Mouse (Mus musculus): ENCODE data around the gene Cops7a. TPM values are rescaled to one million over a fixed set of nuclear protein-coding genes. Genes with fewer than 3 reads are reported as not detected.
A peak's percentile ranks its signal among the peaks of the same experiment; 100 is the strongest.

The Cops7a gene
- polyA plus RNA-seq, 1 experiment from 2014 or later = 179 TPM

DNA sequence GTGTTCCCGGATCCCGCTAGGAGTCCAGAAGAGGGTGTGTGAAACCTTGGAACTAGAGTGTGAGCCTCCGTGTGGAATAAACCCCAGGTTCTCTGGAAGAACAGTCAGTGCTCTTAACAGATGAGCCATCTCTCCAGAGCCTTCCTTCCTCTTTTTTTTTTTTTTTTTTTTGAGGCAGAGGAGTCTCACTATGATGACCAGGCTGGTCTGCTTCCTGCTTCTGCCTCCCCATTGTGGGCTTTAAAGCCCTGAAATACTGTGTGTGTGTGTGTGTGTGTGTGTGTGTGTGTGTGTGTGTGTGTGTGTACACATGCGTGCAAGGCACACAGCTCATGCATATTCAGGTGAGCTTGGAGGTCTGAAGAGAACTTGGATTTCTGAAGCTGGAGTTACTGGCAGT is 43.8 kb downstream of the Cops7a start:
- H3K4me1 ChIP-seq (ENCODE audit: insufficient read depth, low read length) = peaks cover 50% of the 10 kb centered on the region
- H3K9me3 ChIP-seq (ENCODE audit: low read length) = no peaks in the 10 kb centered on the region
- H3K4me3 ChIP-seq (ENCODE audit: low read length) = no peak overlapping the region
- H3K36me3 ChIP-seq (ENCODE audit: insufficient read depth, low read length) = no peaks in the 10 kb centered on the region
- H3K27me3 ChIP-seq (ENCODE audit: insufficient read depth, low read length) = no peaks in the 10 kb centered on the region
- no peak overlapping the region for H3K4me2 ChIP-seq (replicated peaks; ENCODE audit: low read depth, low read length)
- no peak overlapping the region for H3K9ac ChIP-seq (replicated peaks; ENCODE audit: low read length)
- 57% methylated on average over 4 of the region's 4 CpGs for WGBS
- ATAC-seq (ENCODE audit: low FRiP score, low TSS enrichment) = no peak
- H3K27ac ChIP-seq (ENCODE audit: low read length) = peak overlapping the region; percentile 99

- H3K36me3 ChIP-seq (ENCODE audit: insufficient read depth, low read length) = no peaks in the 10 kb centered on the region
- H3K4me1 ChIP-seq (ENCODE audit: insufficient read depth, low read length) = peaks cover 53% of the 10 kb centered on the region
- peak overlapping the region; percentile 72 for H3K9ac ChIP-seq (replicated peaks; ENCODE audit: low read length)
- 25% methylated on average over 9 of the region's 9 CpGs for WGBS
- ATAC-seq (ENCODE audit: low FRiP score, low TSS enrichment) = no peak
- H3K4me2 ChIP-seq (replicated peaks; ENCODE audit: low read depth, low read length) = peak overlapping the region; percentile 99
- H3K27me3 ChIP-seq (ENCODE audit: insufficient read depth, low read length) = no peaks in the 10 kb centered on the region
- H3K27ac ChIP-seq (ENCODE audit: low read length) = peak overlapping the region; percentile 99
- H3K4me3 ChIP-seq (ENCODE audit: low read length) = peak overlapping the region; percentile 41
- no peaks in the 10 kb centered on the region for H3K9me3 ChIP-seq (ENCODE audit: low read length)
These were observed 44.8 kb downstream of the Cops7a start for GRCm38 (mm10) chr6:124920318-124921085.

GRCm38 (mm10) chr6:124919695-124920317 is 45.5 kb downstream of the Cops7a start, which contains the start of gene Ptms:
Gene Ptms (minus strand): TSS chr6:124920103.
- peak; percentile 88 for ATAC-seq (ENCODE audit: low FRiP score, low TSS enrichment)
- H3K27ac ChIP-seq (ENCODE audit: low read length) = peak within 1 kb of the TSS; percentile 99
- H3K27me3 ChIP-seq (ENCODE audit: insufficient read depth, low read length) = no peaks in the 10 kb centered on the region
- H3K9me3 ChIP-seq (ENCODE audit: low read length) = no peaks in the 10 kb centered on the region
- peak within 1 kb of the TSS; percentile 41 for H3K4me3 ChIP-seq (ENCODE audit: low read length)
- 0% methylated on average over 13 of the region's 13 CpGs for WGBS
- peak within 1 kb of the TSS; percentile 99 for H3K4me2 ChIP-seq (replicated peaks; ENCODE audit: low read depth, low read length)
- peaks cover 1% of the 10 kb centered on the region for H3K36me3 ChIP-seq (ENCODE audit: insufficient read depth, low read length)
- peaks cover 53% of the 10 kb centered on the region for H3K4me1 ChIP-seq (ENCODE audit: insufficient read depth, low read length)
- H3K9ac ChIP-seq (replicated peaks; ENCODE audit: low read length) = peak within 1 kb of the TSS; percentile 72

DNA sequence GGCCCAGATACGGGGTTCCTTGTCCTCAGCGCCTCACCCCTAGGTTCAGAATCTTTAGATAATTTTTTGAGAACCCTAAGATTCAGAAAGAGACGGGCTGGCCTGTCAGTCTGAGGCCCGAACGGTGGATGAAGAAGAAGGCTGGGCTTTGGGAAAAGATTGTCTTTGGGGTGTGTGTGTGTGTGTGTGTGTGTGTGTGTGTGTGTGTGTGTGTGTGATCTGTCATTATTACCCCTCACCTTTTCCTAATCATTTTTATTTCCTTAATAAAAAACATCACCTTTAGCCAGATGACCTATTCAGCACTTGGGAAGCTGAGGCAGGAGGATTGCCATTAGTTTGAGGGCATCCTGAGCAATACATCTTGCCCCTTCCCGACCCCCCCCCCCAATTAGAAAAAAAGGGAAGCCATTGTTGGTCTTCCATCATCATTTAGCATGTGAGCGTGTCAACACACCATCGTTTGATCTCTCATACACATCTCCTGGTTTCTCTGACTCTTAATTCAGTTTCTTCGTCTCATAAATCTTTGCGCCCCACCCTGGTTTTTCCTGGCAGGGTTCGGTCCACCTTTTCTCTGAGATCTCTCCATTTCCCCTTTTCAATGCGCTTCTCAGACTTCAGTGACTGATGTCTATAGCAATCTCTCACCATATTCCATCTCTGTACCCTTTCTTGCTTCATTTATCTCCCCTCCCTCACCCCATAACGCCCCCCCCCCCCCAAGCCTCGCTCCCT is 46.3 kb downstream of the Cops7a start:
- H3K4me3 ChIP-seq (ENCODE audit: low read length) = peak overlapping the region; percentile 68
- no peaks in the 10 kb centered on the region for H3K27me3 ChIP-seq (ENCODE audit: insufficient read depth, low read length)
- H3K9ac ChIP-seq (replicated peaks; ENCODE audit: low read length) = peak overlapping the region; percentile 100
- H3K36me3 ChIP-seq (ENCODE audit: insufficient read depth, low read length) = peaks cover 9% of the 10 kb centered on the region
- H3K4me1 ChIP-seq (ENCODE audit: insufficient read depth, low read length) = peaks cover 60% of the 10 kb centered on the region
- no peaks in the 10 kb centered on the region for H3K9me3 ChIP-seq (ENCODE audit: low read length)
- peak overlapping the region; percentile 99 for H3K4me2 ChIP-seq (replicated peaks; ENCODE audit: low read depth, low read length)
- ATAC-seq (ENCODE audit: low FRiP score, low TSS enrichment) = no peak
- H3K27ac ChIP-seq (ENCODE audit: low read length) = peak overlapping the region; percentile 99
- 25% methylated on average over 14 of the region's 14 CpGs for WGBS

- Histone ChIP-seq H3K36me3 (ENCODE audit: insufficient read depth, low read length) (peaks cover 16% of the 10 kb centered on the region), H3K9ac (replicated peaks; ENCODE audit: low read length) (peak overlapping the region; percentile 100), H3K4me1 (ENCODE audit: insufficient read depth, low read length) (peaks cover 60% of the 10 kb centered on the region), H3K4me3 (ENCODE audit: low read length) (peak overlapping the region; percentile 68), H3K27me3 (ENCODE audit: insufficient read depth, low read length) (no peaks in the 10 kb centered on the region), H3K4me2 (replicated peaks; ENCODE audit: low read depth, low read length) (peak overlapping the region; percentile 99), H3K9me3 (ENCODE audit: low read length) (no peaks in the 10 kb centered on the region), H3K27ac (ENCODE audit: low read length) (peak overlapping the region; percentile 99)
- ATAC-seq (ENCODE audit: low FRiP score, low TSS enrichment) = no peak
- WGBS = 5% methylated on average over 7 of the region's 7 CpGs
These were observed 47.0 kb downstream of the Cops7a start for GRCm38 (mm10) chr6:124918331-124918690.

GRCm38 (mm10) chr6:124917518-124918330 is 47.6 kb downstream of the Cops7a start:
- Histone ChIP-seq H3K36me3 (ENCODE audit: insufficient read depth, low read length) (peaks cover 20% of the 10 kb centered on the region), H3K27ac (ENCODE audit: low read length) (peak overlapping the region; percentile 99), H3K9ac (replicated peaks; ENCODE audit: low read length) (peak overlapping the region; percentile 100), H3K4me1 (ENCODE audit: insufficient read depth, low read length) (peaks cover 60% of the 10 kb centered on the region), H3K4me3 (ENCODE audit: low read length) (peak overlapping the region; percentile 68), H3K9me3 (ENCODE audit: low read length) (no peaks in the 10 kb centered on the region), H3K27me3 (ENCODE audit: insufficient read depth, low read length) (no peaks in the 10 kb centered on the region), H3K4me2 (replicated peaks; ENCODE audit: low read depth, low read length) (peak overlapping the region; percentile 99)
- peak; percentile 67 for ATAC-seq (ENCODE audit: low FRiP score, low TSS enrichment)
- WGBS = 1% methylated on average over 46 of the region's 89 CpGs

- peak; percentile 64 for ATAC-seq (ENCODE audit: low FRiP score, low TSS enrichment)
- H3K4me2 ChIP-seq (replicated peaks; ENCODE audit: low read depth, low read length) = peak overlapping the region; percentile 99
- peaks cover 23% of the 10 kb centered on the region for H3K36me3 ChIP-seq (ENCODE audit: insufficient read depth, low read length)
- peaks cover 61% of the 10 kb centered on the region for H3K4me1 ChIP-seq (ENCODE audit: insufficient read depth, low read length)
- 0% methylated on average over 40 of the region's 67 CpGs for WGBS
- H3K4me3 ChIP-seq (ENCODE audit: low read length) = peak overlapping the region; percentile 68
- H3K9me3 ChIP-seq (ENCODE audit: low read length) = no peaks in the 10 kb centered on the region
- no peaks in the 10 kb centered on the region for H3K27me3 ChIP-seq (ENCODE audit: insufficient read depth, low read length)
- H3K27ac ChIP-seq (ENCODE audit: low read length) = peak overlapping the region; percentile 99
- H3K9ac ChIP-seq (replicated peaks; ENCODE audit: low read length) = peak overlapping the region; percentile 100
These were observed 48.4 kb downstream of the Cops7a start for GRCm38 (mm10) chr6:124916695-124917517.

GRCm38 (mm10) chr6:124915942-124916694 is 49.2 kb downstream of the Cops7a start:
- Histone ChIP-seq H3K4me2 (replicated peaks; ENCODE audit: low read depth, low read length) (peak overlapping the region; percentile 99), H3K9ac (replicated peaks; ENCODE audit: low read length) (peak overlapping the region; percentile 100), H3K4me1 (ENCODE audit: insufficient read depth, low read length) (peaks cover 54% of the 10 kb centered on the region), H3K36me3 (ENCODE audit: insufficient read depth, low read length) (peaks cover 23% of the 10 kb centered on the region), H3K4me3 (ENCODE audit: low read length) (peak overlapping the region; percentile 68), H3K27me3 (ENCODE audit: insufficient read depth, low read length) (no peaks in the 10 kb centered on the region), H3K9me3 (ENCODE audit: low read length) (no peaks in the 10 kb centered on the region), H3K27ac (ENCODE audit: low read length) (peak overlapping the region; percentile 99)
- WGBS = 1% methylated on average over 12 of the region's 12 CpGs
- no peak; the same call in 1 of the 2 replicates for ATAC-seq (ENCODE audit: low FRiP score, low TSS enrichment)
